Mouse (Mus musculus) limb, embryonic 12.5 days (tissue): ENCODE measurements around the gene Frmd4a. TPM values are rescaled to one million over a fixed set of nuclear protein-coding genes. Genes with fewer than 3 reads are reported as not detected.

Experiments used
- ATAC-seq: fragments of 200-750 bp; cut with Nextera tagmentation; 2 replicates; pipeline ENCODE4 v1.8.0; 2017; ENCODE audit warnings: low read depth, moderate TSS enrichment; ENCODE audit not compliant: insufficient number of reproducible peaks, insufficient read depth, low FRiP score, low TSS enrichment
- H3K27ac ChIP-seq: fragments of 300-500 bp; sonication (generic); 2 replicates; pipeline ENCODE4 v1.5.1; 2016; ENCODE audit warnings: mild to moderate bottlenecking, moderate library complexity
- H3K27me3 ChIP-seq: fragments of 300-500 bp; sonication (generic); 2 replicates; pipeline ENCODE4 v1.6.1; 2016; ENCODE audit warnings: mild to moderate bottlenecking, moderate library complexity
- H3K36me3 ChIP-seq: fragments of 300-500 bp; sonication (generic); 2 replicates; pipeline ENCODE4 v1.6.1; 2016; ENCODE audit warnings: mild to moderate bottlenecking, moderate library complexity
- H3K4me1 ChIP-seq: fragments of 300-500 bp; sonication (generic); replicated peaks from 2 replicates; pipeline ENCODE4 v1.6.1; 2016
- H3K4me2 ChIP-seq: fragments of 300-500 bp; sonication (generic); 2 replicates; pipeline ENCODE4 v1.6.1; 2016; ENCODE audit warnings: mild to moderate bottlenecking, moderate library complexity
- H3K4me3 ChIP-seq: fragments of 300-500 bp; sonication (generic); replicated peaks from 2 replicates; pipeline ENCODE4 v1.5.1; 2016; ENCODE audit warnings: mild to moderate bottlenecking
- H3K9ac ChIP-seq: fragments of 300-500 bp; sonication (generic); replicated peaks from 2 replicates; pipeline ENCODE4 v1.6.1; 2016; ENCODE audit warnings: mild to moderate bottlenecking, moderate library complexity
- H3K9me3 ChIP-seq: fragments of 300-500 bp; sonication (generic); 2 replicates; pipeline ENCODE4 v1.6.1; 2016; ENCODE audit warnings: mild to moderate bottlenecking, moderate library complexity
- WGBS: fragments of 180-500 bp; shearing (Covaris S2); methylation state at CpG from one replicate; pipeline ENCODE4 v1.1.7; 2016; 5-methylcytosine and 5-hydroxymethylcytosine counted together
- polyA plus RNA-seq: library from polyadenylated mRNA; unstranded; fragments of >200 nt; fragmentation: Nextera tagmentation; extraction: Ambion mirVana; gene quantifications from 2 replicates; pipeline ENCODE4 v1.2.1, GENCODE M21; 2016

Gene Frmd4a
- polyA plus RNA-seq, 1 experiment from 2014 or later: 69.3 TPM

DNA sequence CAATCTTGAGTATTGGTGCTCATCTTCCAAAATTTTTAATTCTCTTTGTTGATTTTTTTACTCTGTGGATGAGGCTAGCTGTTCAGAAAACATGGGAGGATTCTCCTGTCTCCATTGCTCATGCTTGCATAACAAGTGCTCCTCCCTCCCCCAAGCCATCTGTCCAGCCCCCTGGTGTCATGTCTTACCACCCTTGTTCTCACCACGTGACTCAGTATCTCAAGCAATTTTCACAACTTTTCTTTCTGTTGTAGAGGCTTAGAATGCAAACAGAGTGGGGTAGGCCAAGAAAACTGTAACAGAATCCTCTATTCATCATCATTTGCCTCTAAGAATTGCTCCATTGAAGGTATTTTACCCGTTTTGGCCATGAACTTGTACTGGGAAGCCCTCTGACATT lies 273.6 kb downstream of the Frmd4a start:
- Histone ChIP-seq H3K27ac (no peak overlapping the region), H3K36me3 (peaks cover 4% of the 10 kb centered on the region; the same call in 1 of the 2 replicates), H3K4me3 (no peak overlapping the region), H3K27me3 (no peaks in the 10 kb centered on the region), H3K9ac (no peak overlapping the region), H3K4me1 (peaks cover 27% of the 10 kb centered on the region), H3K9me3 (0 out of 2 replicates have a peak, but pooled peaks cover 4% of the 10 kb centered on the region), H3K4me2 (no peak overlapping the region)
- 59% methylated on average over 2 of the region's 2 CpGs for WGBS
- ATAC-seq: no peak

DNA sequence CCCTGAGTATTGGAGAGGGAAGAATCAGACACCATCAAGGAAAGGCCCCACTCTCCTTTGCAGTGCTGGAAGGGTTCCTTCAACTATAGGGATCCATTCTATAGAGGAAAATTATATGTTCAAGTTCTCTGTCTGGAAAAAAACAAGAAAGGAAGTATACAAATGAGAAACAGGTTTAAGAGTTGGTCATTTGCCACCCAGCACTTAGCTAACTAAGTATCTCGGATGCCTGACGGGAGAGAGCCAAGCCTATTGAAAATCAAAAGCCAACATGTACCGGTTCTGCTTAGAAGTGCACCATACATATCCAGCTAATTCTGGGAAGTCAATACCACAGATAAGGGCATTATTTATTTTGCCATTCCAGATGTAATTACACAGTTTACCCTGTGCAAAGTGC lies 274.2 kb downstream of the Frmd4a start:
- H3K9me3 ChIP-seq: 0 out of 2 replicates have a peak, but pooled peaks cover 4% of the 10 kb centered on the region
- no peak overlapping the region for H3K9ac ChIP-seq
- no peak overlapping the region for H3K4me3 ChIP-seq
- 83% methylated on average over 3 of the region's 3 CpGs for WGBS
- no peaks in the 10 kb centered on the region for H3K27me3 ChIP-seq
- H3K4me1 ChIP-seq: peaks cover 24% of the 10 kb centered on the region
- peaks cover 4% of the 10 kb centered on the region; the same call in 1 of the 2 replicates for H3K36me3 ChIP-seq
- no peak overlapping the region for H3K4me2 ChIP-seq
- no peak for ATAC-seq
- H3K27ac ChIP-seq: no peak overlapping the region

GRCm38 (mm10) chr2:4293726-4294125 lies 276.2 kb downstream of the Frmd4a start:
- no peak overlapping the region for H3K9ac ChIP-seq
- H3K4me1 ChIP-seq: peaks cover 37% of the 10 kb centered on the region
- no peak overlapping the region for H3K4me3 ChIP-seq
- peaks cover 4% of the 10 kb centered on the region; the same call in 1 of the 2 replicates for H3K36me3 ChIP-seq
- no peak for ATAC-seq
- no peaks in the 10 kb centered on the region for H3K27me3 ChIP-seq
- H3K27ac ChIP-seq: no peak overlapping the region
- H3K4me2 ChIP-seq: no peak overlapping the region
- H3K9me3 ChIP-seq: no peaks in the 10 kb centered on the region
- WGBS: 95% methylated on average over 1 of the region's 1 CpGs

GRCm38 (mm10) chr2:4295641-4296040 lies 278.1 kb downstream of the Frmd4a start:
- H3K4me3 ChIP-seq: no peak overlapping the region
- H3K4me2 ChIP-seq: no peak overlapping the region
- H3K27ac ChIP-seq: peak overlapping the region; percentile 35; the same call in 1 of the 2 replicates
- no peak overlapping the region for H3K9ac ChIP-seq
- ATAC-seq: no peak
- peaks cover 53% of the 10 kb centered on the region for H3K4me1 ChIP-seq
- H3K9me3 ChIP-seq: no peaks in the 10 kb centered on the region
- H3K36me3 ChIP-seq: peaks cover 4% of the 10 kb centered on the region; the same call in 1 of the 2 replicates
- no peaks in the 10 kb centered on the region for H3K27me3 ChIP-seq

DNA sequence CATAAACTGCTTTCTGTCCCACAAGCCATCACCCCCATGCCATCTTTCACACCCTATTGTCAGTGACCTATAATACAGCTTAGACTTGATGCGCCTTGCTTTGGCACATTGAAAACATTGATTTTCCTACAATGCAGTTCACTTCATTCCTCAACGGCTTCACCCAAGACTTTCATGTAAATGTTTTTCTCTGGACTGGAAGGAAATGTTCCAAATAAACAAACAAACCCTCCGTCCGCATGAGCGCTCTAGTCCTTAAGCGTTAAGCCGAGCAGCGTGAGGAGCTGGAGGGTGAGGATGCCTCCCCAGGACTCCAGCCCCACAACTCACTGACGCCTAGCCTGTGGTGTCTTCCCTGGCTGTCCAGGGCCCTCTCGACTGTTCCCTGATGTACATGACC lies 279.4 kb downstream of the Frmd4a start:
- H3K9me3 ChIP-seq: no peaks in the 10 kb centered on the region
- H3K27me3 ChIP-seq: no peaks in the 10 kb centered on the region
- ATAC-seq: no peak
- H3K4me3 ChIP-seq: no peak overlapping the region
- H3K27ac ChIP-seq: peak overlapping the region; percentile 95
- no peaks in the 10 kb centered on the region for H3K36me3 ChIP-seq
- no peak overlapping the region for H3K4me2 ChIP-seq
- H3K9ac ChIP-seq: no peak overlapping the region
- H3K4me1 ChIP-seq: peaks cover 53% of the 10 kb centered on the region
- 82% methylated on average over 10 of the region's 10 CpGs for WGBS

- no peaks in the 10 kb centered on the region; the same call in 1 of the 2 replicates for H3K36me3 ChIP-seq
- H3K27ac ChIP-seq: peak overlapping the region; percentile 95
- H3K4me2 ChIP-seq: peak overlapping the region; percentile 69
- no peaks in the 10 kb centered on the region for H3K27me3 ChIP-seq
- peak; percentile 95 for ATAC-seq
- H3K4me3 ChIP-seq: peak overlapping the region; percentile 48
- no peaks in the 10 kb centered on the region for H3K9me3 ChIP-seq
- H3K9ac ChIP-seq: 0 out of 2 replicates have a peak overlapping the region, but pooled peaks have one; percentile 23
- WGBS: 3% methylated on average over 19 of the region's 19 CpGs
- peaks cover 68% of the 10 kb centered on the region for H3K4me1 ChIP-seq
Measured at GRCm38 (mm10) chr2:4298325-4299215, 281.1 kb downstream of the Frmd4a start.

GRCm38 (mm10) chr2:4299593-4299992 lies 282.1 kb downstream of the Frmd4a start:
- WGBS: 29% methylated on average over 12 of the region's 12 CpGs
- H3K27ac ChIP-seq: peak overlapping the region; percentile 95
- peaks cover 72% of the 10 kb centered on the region for H3K4me1 ChIP-seq
- ATAC-seq: no peak
- peak overlapping the region; percentile 63; the same call in 1 of the 2 replicates for H3K9ac ChIP-seq
- H3K9me3 ChIP-seq: no peaks in the 10 kb centered on the region
- H3K36me3 ChIP-seq: no peaks in the 10 kb centered on the region; the same call in 1 of the 2 replicates
- peak overlapping the region; percentile 69 for H3K4me2 ChIP-seq
- H3K4me3 ChIP-seq: peak overlapping the region; percentile 48
- H3K27me3 ChIP-seq: no peaks in the 10 kb centered on the region

- Histone ChIP-seq H3K4me2 (peak overlapping the region; percentile 69), H3K9ac (peak overlapping the region; percentile 63), H3K4me1 (peaks cover 64% of the 10 kb centered on the region), H3K9me3 (no peaks in the 10 kb centered on the region), H3K4me3 (peak overlapping the region; percentile 48), H3K36me3 (no peaks in the 10 kb centered on the region; the same call in 1 of the 2 replicates), H3K27me3 (no peaks in the 10 kb centered on the region), H3K27ac (peak overlapping the region; percentile 95)
- 9% methylated on average over 13 of the region's 13 CpGs for WGBS
- ATAC-seq: no peak
Measured at GRCm38 (mm10) chr2:4300383-4300811, 282.9 kb downstream of the Frmd4a start.

- no peaks in the 10 kb centered on the region; the same call in 1 of the 2 replicates for H3K36me3 ChIP-seq
- H3K4me1 ChIP-seq: peaks cover 60% of the 10 kb centered on the region
- peak overlapping the region; percentile 69 for H3K4me2 ChIP-seq
- peak overlapping the region; percentile 95 for H3K27ac ChIP-seq
- H3K9me3 ChIP-seq: no peaks in the 10 kb centered on the region
- 5% methylated on average over 8 of the region's 8 CpGs for WGBS
- H3K27me3 ChIP-seq: no peaks in the 10 kb centered on the region
- peak overlapping the region; percentile 48 for H3K4me3 ChIP-seq
- ATAC-seq: no peak
- H3K9ac ChIP-seq: peak overlapping the region; percentile 63
Measured at GRCm38 (mm10) chr2:4300816-4301215, 283.3 kb downstream of the Frmd4a start.

DNA sequence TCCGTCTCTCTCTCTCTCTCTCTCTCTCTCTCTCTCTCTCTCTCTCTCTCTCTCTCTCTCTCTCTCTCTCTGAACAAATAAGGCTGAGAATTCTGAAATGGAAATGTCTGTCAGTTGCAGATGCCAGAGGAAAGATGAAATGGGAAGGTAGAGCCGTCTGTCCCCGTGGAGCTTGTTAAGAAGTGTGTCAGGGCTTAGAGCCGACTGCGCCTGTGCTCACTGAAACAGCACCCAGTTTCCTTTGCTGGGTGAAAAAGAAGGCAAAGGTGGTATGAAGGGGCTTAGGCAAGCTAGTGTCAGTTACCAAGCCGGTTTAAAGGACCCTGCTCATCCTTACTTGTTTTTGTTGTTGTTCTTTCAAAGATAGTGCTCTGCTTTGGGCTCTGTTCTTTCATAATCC lies 283.7 kb downstream of the Frmd4a start:
- Histone ChIP-seq H3K27me3 (no peaks in the 10 kb centered on the region), H3K4me3 (peak overlapping the region; percentile 48), H3K36me3 (no peaks in the 10 kb centered on the region; the same call in 1 of the 2 replicates), H3K9ac (peak overlapping the region; percentile 63), H3K4me1 (peaks cover 57% of the 10 kb centered on the region), H3K4me2 (peak overlapping the region; percentile 69), H3K27ac (peak overlapping the region; percentile 95), H3K9me3 (no peaks in the 10 kb centered on the region)
- 9% methylated on average over 5 of the region's 6 CpGs for WGBS
- ATAC-seq: no peak

DNA sequence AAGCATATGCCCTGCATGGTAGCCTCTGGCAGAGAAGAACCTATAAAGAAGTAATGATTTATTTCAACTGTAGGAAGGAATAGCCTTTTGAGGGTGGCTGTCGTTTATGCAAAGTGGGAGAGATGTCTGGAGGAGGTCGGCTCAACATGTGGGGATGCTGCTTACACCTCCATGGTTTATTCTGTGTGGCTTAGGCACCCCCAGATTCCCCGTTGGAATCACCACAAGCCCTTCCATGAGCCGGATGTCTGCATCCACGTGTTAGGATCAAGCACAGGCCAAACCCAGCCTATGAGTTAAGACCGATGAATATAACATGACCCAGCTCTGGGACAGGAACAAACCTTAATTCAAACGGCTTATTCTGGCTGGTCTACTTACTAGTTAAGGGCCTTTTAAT lies 284.2 kb downstream of the Frmd4a start:
- H3K27ac ChIP-seq: peak overlapping the region; percentile 95
- H3K9ac ChIP-seq: peak overlapping the region; percentile 63
- no peaks in the 10 kb centered on the region; the same call in 1 of the 2 replicates for H3K36me3 ChIP-seq
- peaks cover 59% of the 10 kb centered on the region for H3K4me1 ChIP-seq
- ATAC-seq: no peak
- peak overlapping the region; percentile 48 for H3K4me3 ChIP-seq
- no peaks in the 10 kb centered on the region for H3K27me3 ChIP-seq
- peak overlapping the region; percentile 69 for H3K4me2 ChIP-seq
- H3K9me3 ChIP-seq: no peaks in the 10 kb centered on the region
- WGBS: 10% methylated on average over 7 of the region's 7 CpGs
